Mouse (Mus musculus): ENCODE data around the gene Ninj1. TPM values are rescaled to one million over a fixed set of nuclear protein-coding genes. Genes with fewer than 3 reads are reported as not detected.

Gene Ninj1
- polyA plus RNA-seq, 1 experiment from 2014 or later: 63.0 TPM

GRCm38 (mm10) chr13:49147007-49147857 lies 40.1 kb upstream of the Ninj1 start:
- WGBS: under 1% methylated on average over 72 of the region's 98 CpGs
- H3K4me2 ChIP-seq (ENCODE audit: low read length): peak overlapping the region; percentile 97
- no peaks in the 10 kb centered on the region for H3K9me3 ChIP-seq (ENCODE audit: control insufficient read depth, low read length)
- peaks cover 20% of the 10 kb centered on the region for H3K27me3 ChIP-seq (replicated peaks; ENCODE audit: control insufficient read depth, insufficient read depth, low read length)
- DNase-seq (ENCODE audit: low spot score) (peak; percentile 89), ATAC-seq (replicated peaks; ENCODE audit: low FRiP score, low TSS enrichment, low read depth) (peak; percentile 77)
- H3K4me3 ChIP-seq (ENCODE audit: low read depth, low read length): peak overlapping the region; percentile 71
- H3K9ac ChIP-seq (ENCODE audit: low read length): peak overlapping the region; percentile 62
- H3K27ac ChIP-seq (ENCODE audit: low read depth): no peak overlapping the region
- peaks cover 9% of the 10 kb centered on the region; the same call in 1 of the 2 replicates for H3K4me1 ChIP-seq (replicated peaks; ENCODE audit: control insufficient read depth, insufficient read depth, low read length)
- no peaks in the 10 kb centered on the region for H3K36me3 ChIP-seq (ENCODE audit: control insufficient read depth, insufficient read depth, low read length)

GRCm38 (mm10) chr13:49147858-49148226 lies 39.4 kb upstream of the Ninj1 start, which contains the start of gene Wnk2:
Gene Wnk2 (minus strand): TSS chr13:49148014.
- DNase-seq (ENCODE audit: low spot score): peak; percentile 82
- H3K9me3 ChIP-seq (ENCODE audit: control insufficient read depth, low read length): no peaks in the 10 kb centered on the region
- H3K4me2 ChIP-seq (ENCODE audit: low read length): peak within 1 kb of the TSS; percentile 97
- H3K36me3 ChIP-seq (ENCODE audit: control insufficient read depth, insufficient read depth, low read length): no peaks in the 10 kb centered on the region
- H3K27ac ChIP-seq (ENCODE audit: low read depth): no peak within 1 kb of the TSS
- under 1% methylated on average over 43 of the region's 43 CpGs for WGBS
- H3K4me3 ChIP-seq (ENCODE audit: low read depth, low read length): peak within 1 kb of the TSS; percentile 71
- ATAC-seq (replicated peaks; ENCODE audit: low FRiP score, low TSS enrichment, low read depth): peak; percentile 75
- H3K4me1 ChIP-seq (replicated peaks; ENCODE audit: control insufficient read depth, insufficient read depth, low read length): peaks cover 9% of the 10 kb centered on the region; the same call in 1 of the 2 replicates
- H3K9ac ChIP-seq (ENCODE audit: low read length): peak within 1 kb of the TSS; percentile 62
- peaks cover 20% of the 10 kb centered on the region for H3K27me3 ChIP-seq (replicated peaks; ENCODE audit: control insufficient read depth, insufficient read depth, low read length)

- no peak overlapping the region for H3K27ac ChIP-seq (ENCODE audit: low read depth)
- H3K9me3 ChIP-seq (ENCODE audit: control insufficient read depth, low read length): no peaks in the 10 kb centered on the region
- peaks cover 20% of the 10 kb centered on the region for H3K27me3 ChIP-seq (replicated peaks; ENCODE audit: control insufficient read depth, insufficient read depth, low read length)
- no peak for ATAC-seq (replicated peaks; ENCODE audit: low FRiP score, low TSS enrichment, low read depth)
- H3K4me3 ChIP-seq (ENCODE audit: low read depth, low read length): no peak overlapping the region
- no peak overlapping the region for H3K9ac ChIP-seq (ENCODE audit: low read length)
- WGBS: 83% methylated on average over 4 of the region's 4 CpGs
- peaks cover 9% of the 10 kb centered on the region; the same call in 1 of the 2 replicates for H3K4me1 ChIP-seq (replicated peaks; ENCODE audit: control insufficient read depth, insufficient read depth, low read length)
- no peak overlapping the region for H3K4me2 ChIP-seq (ENCODE audit: low read length)
- no peak for DNase-seq (ENCODE audit: low spot score)
- H3K36me3 ChIP-seq (ENCODE audit: control insufficient read depth, insufficient read depth, low read length): no peaks in the 10 kb centered on the region
Measured at GRCm38 (mm10) chr13:49148687-49149086, 38.6 kb upstream of the Ninj1 start.

DNA sequence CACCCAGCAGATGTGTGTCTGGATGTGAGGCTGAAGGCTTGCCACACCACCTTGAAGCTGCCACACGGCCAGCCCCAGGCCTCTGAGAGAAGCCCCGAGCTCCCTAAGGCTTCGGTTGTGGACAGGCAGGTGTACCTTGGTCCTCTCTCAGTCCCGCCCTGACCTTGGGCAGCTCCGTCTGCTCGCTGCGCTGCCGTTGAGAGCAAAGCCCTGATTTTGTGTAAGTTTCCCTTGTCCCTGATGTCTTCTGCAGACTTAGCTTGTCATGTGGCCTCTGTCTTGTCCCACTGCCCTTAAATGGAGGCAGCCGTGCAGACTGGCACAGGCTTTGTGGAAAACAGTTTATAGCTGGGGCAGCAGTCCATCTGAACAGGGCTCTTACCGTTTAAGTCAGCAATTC lies 33.3 kb upstream of the Ninj1 start:
- no peak for ATAC-seq (replicated peaks; ENCODE audit: low FRiP score, low TSS enrichment, low read depth)

DNA sequence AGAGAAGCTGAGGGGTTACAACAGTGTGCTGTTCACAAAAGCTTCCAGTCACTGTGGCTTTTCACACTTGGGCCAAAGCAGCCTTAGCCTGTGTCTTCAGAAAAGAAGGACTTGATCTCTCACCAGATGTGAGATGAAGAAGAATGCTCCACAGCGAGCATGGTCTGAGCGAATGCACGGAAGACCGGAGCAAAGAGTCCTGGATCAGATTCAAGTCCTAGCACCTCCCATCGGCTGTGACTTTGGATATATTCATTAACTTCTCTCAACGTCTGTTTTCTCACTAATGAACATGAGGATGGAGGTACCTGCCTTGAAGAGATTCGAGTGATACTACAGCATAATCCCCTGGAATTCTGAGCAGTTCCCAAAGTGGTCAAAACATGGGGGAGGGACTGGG lies 32.7 kb upstream of the Ninj1 start:
- WGBS: 50% methylated on average over 7 of the region's 7 CpGs
- H3K27ac ChIP-seq (ENCODE audit: low read depth): no peak overlapping the region
- H3K9me3 ChIP-seq (ENCODE audit: control insufficient read depth, low read length): no peaks in the 10 kb centered on the region
- ATAC-seq (replicated peaks; ENCODE audit: low FRiP score, low TSS enrichment, low read depth) (no peak), DNase-seq (ENCODE audit: low spot score) (no peak)
- no peak overlapping the region for H3K4me2 ChIP-seq (ENCODE audit: low read length)
- no peaks in the 10 kb centered on the region for H3K27me3 ChIP-seq (replicated peaks; ENCODE audit: control insufficient read depth, insufficient read depth, low read length)
- H3K36me3 ChIP-seq (ENCODE audit: control insufficient read depth, insufficient read depth, low read length): no peaks in the 10 kb centered on the region
- H3K9ac ChIP-seq (ENCODE audit: low read length): no peak overlapping the region
- peaks cover 5% of the 10 kb centered on the region; the same call in 1 of the 2 replicates for H3K4me1 ChIP-seq (replicated peaks; ENCODE audit: control insufficient read depth, insufficient read depth, low read length)
- no peak overlapping the region for H3K4me3 ChIP-seq (ENCODE audit: low read depth, low read length)

More for the DNA sequence above, 33.3 kb upstream of the Ninj1 start:
- H3K4me2 ChIP-seq (ENCODE audit: low read length): no peak overlapping the region
- H3K36me3 ChIP-seq (ENCODE audit: control insufficient read depth, insufficient read depth, low read length): no peaks in the 10 kb centered on the region
- H3K9me3 ChIP-seq (ENCODE audit: control insufficient read depth, low read length): no peaks in the 10 kb centered on the region
- no peak for DNase-seq (ENCODE audit: low spot score)
- 70% methylated on average over 10 of the region's 10 CpGs for WGBS
- H3K4me1 ChIP-seq (replicated peaks; ENCODE audit: control insufficient read depth, insufficient read depth, low read length): peaks cover 5% of the 10 kb centered on the region; the same call in 1 of the 2 replicates
- no peak overlapping the region for H3K27ac ChIP-seq (ENCODE audit: low read depth)
- no peaks in the 10 kb centered on the region; the same call in 1 of the 2 replicates for H3K27me3 ChIP-seq (replicated peaks; ENCODE audit: control insufficient read depth, insufficient read depth, low read length)
- H3K9ac ChIP-seq (ENCODE audit: low read length): no peak overlapping the region
- H3K4me3 ChIP-seq (ENCODE audit: low read depth, low read length): no peak overlapping the region

DNA sequence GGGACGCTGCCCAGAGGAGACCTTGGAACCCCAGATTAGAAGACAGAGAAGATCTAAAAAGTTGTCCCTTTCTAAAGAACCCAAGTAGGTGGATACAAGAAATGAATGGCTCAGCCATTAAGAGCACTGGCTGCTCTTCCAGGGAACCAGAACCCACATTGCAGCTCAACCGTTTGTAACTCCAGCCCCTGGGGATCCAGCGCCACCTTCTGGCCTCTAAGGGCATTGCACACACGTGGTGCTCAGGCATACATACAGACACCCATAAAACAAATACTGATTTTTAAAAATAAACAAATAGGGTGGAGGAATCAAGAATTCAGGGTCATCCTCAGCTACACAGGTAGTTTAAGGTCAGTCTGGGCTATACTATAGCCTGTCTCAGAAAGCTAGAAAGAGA lies 30.6 kb upstream of the Ninj1 start:
- WGBS: 69% methylated on average over 4 of the region's 4 CpGs
- Histone ChIP-seq H3K9ac (ENCODE audit: low read length) (no peak overlapping the region), H3K27me3 (replicated peaks; ENCODE audit: control insufficient read depth, insufficient read depth, low read length) (no peaks in the 10 kb centered on the region), H3K4me2 (ENCODE audit: low read length) (no peak overlapping the region), H3K4me3 (ENCODE audit: low read depth, low read length) (no peak overlapping the region), H3K27ac (ENCODE audit: low read depth) (no peak overlapping the region), H3K36me3 (ENCODE audit: control insufficient read depth, insufficient read depth, low read length) (no peaks in the 10 kb centered on the region), H3K4me1 (replicated peaks; ENCODE audit: control insufficient read depth, insufficient read depth, low read length) (peaks cover 5% of the 10 kb centered on the region; the same call in 1 of the 2 replicates), H3K9me3 (ENCODE audit: control insufficient read depth, low read length) (no peaks in the 10 kb centered on the region)
- no peak for DNase-seq (ENCODE audit: low spot score)
- no peak for ATAC-seq (replicated peaks; ENCODE audit: low FRiP score, low TSS enrichment, low read depth)

- Histone ChIP-seq H3K27ac (ENCODE audit: low read depth) (no peak overlapping the region), H3K27me3 (replicated peaks; ENCODE audit: control insufficient read depth, insufficient read depth, low read length) (no peaks in the 10 kb centered on the region), H3K4me2 (ENCODE audit: low read length) (no peak overlapping the region), H3K36me3 (ENCODE audit: control insufficient read depth, insufficient read depth, low read length) (no peaks in the 10 kb centered on the region), H3K9me3 (ENCODE audit: control insufficient read depth, low read length) (no peaks in the 10 kb centered on the region), H3K4me3 (ENCODE audit: low read depth, low read length) (no peak overlapping the region), H3K9ac (ENCODE audit: low read length) (no peak overlapping the region), H3K4me1 (replicated peaks; ENCODE audit: control insufficient read depth, insufficient read depth, low read length) (peaks cover 5% of the 10 kb centered on the region; the same call in 1 of the 2 replicates)
- 68% methylated on average over 10 of the region's 10 CpGs for WGBS
- DNase-seq (ENCODE audit: low spot score) (no peak), ATAC-seq (replicated peaks; ENCODE audit: low FRiP score, low TSS enrichment, low read depth) (no peak)
Measured at GRCm38 (mm10) chr13:49158040-49158713, 29.1 kb upstream of the Ninj1 start.

DNA sequence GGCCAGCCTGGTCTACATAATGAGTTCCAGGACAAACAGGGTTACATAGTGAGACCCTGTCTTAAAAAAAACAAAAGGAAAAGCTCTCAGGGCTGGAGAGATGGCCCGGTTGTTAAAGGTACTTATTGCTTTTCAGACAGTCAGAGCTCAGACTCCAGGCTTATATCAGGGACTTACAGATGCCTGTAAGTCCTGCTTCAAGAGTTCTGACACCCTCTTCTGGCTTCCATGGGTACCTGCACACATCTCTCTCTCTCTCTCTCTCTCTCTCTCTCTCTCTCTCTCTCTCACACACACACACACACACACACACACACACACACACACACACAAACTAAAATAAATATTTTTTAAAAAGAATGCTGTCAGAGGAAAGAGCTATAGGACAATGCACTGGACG lies 26.0 kb upstream of the Ninj1 start:
- ATAC-seq (replicated peaks; ENCODE audit: low FRiP score, low TSS enrichment, low read depth): no peak
- Histone ChIP-seq H3K27me3 (replicated peaks; ENCODE audit: control insufficient read depth, insufficient read depth, low read length) (no peaks in the 10 kb centered on the region), H3K27ac (ENCODE audit: low read depth) (no peak overlapping the region), H3K9me3 (ENCODE audit: control insufficient read depth, low read length) (no peaks in the 10 kb centered on the region), H3K4me2 (ENCODE audit: low read length) (no peak overlapping the region), H3K4me1 (replicated peaks; ENCODE audit: control insufficient read depth, insufficient read depth, low read length) (no peaks in the 10 kb centered on the region), H3K9ac (ENCODE audit: low read length) (no peak overlapping the region), H3K4me3 (ENCODE audit: low read depth, low read length) (no peak overlapping the region), H3K36me3 (ENCODE audit: control insufficient read depth, insufficient read depth, low read length) (no peaks in the 10 kb centered on the region)
- no peak for DNase-seq (ENCODE audit: low spot score)
- 53% methylated on average over 2 of the region's 2 CpGs for WGBS
